Mouse (Mus musculus) cerebellum, adult 2 months (tissue): ENCODE data around the gene Wdsub1. TPM values are rescaled to one million over a fixed set of nuclear protein-coding genes. Genes with fewer than 3 reads are reported as not detected.

Experiments
- DNase-seq, 2 experiments: peaks; one replicate each; pipeline ENCODE4 v3.0.0; 2021
- H3K27ac ChIP-seq: fragments of 200-500 bp; 2 replicates; pipeline ENCODE4 v1.5.1; 2012; ENCODE audit warnings: low read length, control low read depth, inconsistent platforms; ENCODE audit not compliant: insufficient read depth
- H3K27me3 ChIP-seq: fragments of 200-500 bp; 2 replicates; pipeline ENCODE4 v1.6.1; 2012; ENCODE audit warnings: inconsistent platforms, mild to moderate bottlenecking, low read length, moderate library complexity; ENCODE audit not compliant: control insufficient read depth, insufficient read depth
- H3K4me1 ChIP-seq: fragments of 200-500 bp; 2 replicates; pipeline ENCODE4 v1.6.1; 2011; ENCODE audit warnings: low read length; ENCODE audit not compliant: control insufficient read depth, insufficient read depth
- H3K4me3 ChIP-seq: fragments of 200-500 bp; replicated peaks from 2 replicates; pipeline ENCODE3; 2011; ENCODE audit warnings: mild to moderate bottlenecking, low read depth, low read length, control low read depth; ENCODE audit not compliant: insufficient read depth
- CTCF ChIP-seq: fragments of 200-500 bp; IDR thresholded peaks from 2 replicates; pipeline ENCODE4 v1.5.1; 2011; ENCODE audit warnings: low read depth, mild to moderate bottlenecking, control low read depth, low read length, moderate library complexity, borderline replicate concordance; ENCODE audit not compliant: insufficient read depth
- POLR2A ChIP-seq: fragments of 200-500 bp; IDR thresholded peaks from 2 replicates; pipeline ENCODE4 v1.6.1; 2011; ENCODE audit warnings: low read length, control low read depth, borderline replicate concordance; ENCODE audit not compliant: insufficient read depth
- whole genome bisulfite sequencing: fragments of 180-500 bp; shearing (Covaris S2); methylation state at CpG from one replicate; pipeline ENCODE4 v1.1.7; 2018; 5-methylcytosine and 5-hydroxymethylcytosine counted together
- polyA plus RNA-seq: library from polyadenylated mRNA; depleted of rRNA; stranded (reverse); fragments of >200 nt; gene quantifications from 2 replicates; pipeline ENCODE4 v1.2.3, GENCODE M21; 2012

The Wdsub1 gene
- polyA plus RNA-seq, 1 experiment: 28.9 TPM

DNA sequence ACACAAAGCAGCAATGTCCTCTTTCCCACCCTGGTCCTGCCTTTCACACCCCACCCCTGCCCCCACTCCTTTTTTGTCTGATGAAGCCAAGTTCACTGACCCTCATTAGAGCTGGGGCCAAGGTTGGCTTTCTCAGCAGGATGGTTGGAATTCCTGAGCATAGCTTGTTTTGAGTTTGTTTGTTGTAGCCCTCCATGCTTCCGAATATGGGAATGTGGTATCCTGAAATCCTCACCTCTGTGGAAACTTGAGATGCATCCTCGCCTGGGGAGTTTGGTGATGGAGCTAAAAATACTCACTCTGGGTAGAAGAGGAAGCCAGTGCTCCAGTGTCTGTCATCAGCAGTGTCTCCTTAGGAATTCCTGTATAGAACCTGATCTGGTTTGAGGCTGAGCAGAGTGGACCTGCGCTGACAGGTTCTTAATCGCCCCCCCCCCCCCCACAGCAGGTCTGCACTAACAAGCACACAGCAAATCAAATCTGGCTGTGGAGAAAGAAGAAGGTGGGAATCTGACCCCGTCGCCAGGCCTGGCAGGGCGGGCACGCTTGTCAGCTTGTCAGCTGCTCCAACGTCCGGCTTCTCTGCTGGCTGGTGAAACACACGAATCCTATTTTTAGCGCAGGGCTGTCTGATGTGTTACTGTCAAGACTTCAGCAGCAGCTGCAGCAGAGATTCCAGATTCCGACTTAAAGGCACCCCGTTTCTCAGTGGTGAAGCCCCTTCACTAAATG, 53.4 kb downstream of the Wdsub1 start:
- no peaks in the 10 kb centered on the region for H3K27me3 ChIP-seq
- no peak overlapping the region for H3K4me3 ChIP-seq
- H3K4me1 ChIP-seq: peaks cover 41% of the 10 kb centered on the region
- WGBS: 14% methylated on average over 14 of the region's 14 CpGs
- DNase-seq: peak in 1 of 2 experiments; percentile 50
- no peak for TF ChIP-seq POLR2A
- no peak for TF ChIP-seq CTCF
- H3K27ac ChIP-seq: peak overlapping the region; percentile 28; the same call in 1 of the 2 replicates

DNA sequence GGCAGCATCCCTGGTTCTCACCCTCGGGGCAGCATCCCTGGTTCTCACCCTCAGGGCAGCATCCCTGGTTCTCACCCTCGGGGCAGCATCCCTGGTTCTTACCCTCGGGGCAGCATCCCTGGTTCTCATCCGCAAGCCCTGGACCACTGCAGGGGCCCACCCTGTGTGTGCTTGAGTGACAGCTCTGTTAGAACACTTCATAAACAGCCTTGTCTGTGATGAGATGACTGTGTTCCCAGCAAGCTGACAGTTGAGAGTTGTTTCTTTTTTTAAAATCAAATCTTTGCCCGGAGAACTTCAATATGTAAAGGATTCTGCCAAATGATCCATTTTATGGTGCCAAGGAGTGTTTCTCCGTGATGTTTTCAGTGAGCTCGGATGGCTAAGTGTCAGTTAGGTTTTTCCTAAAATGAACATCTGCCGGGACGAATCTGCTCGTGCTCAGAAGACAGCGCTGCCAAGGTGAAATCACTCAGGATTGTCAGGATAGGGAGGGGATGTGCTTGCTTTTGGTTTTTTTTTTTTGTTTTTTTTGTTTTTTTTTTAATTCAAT, 54.2 kb downstream of the Wdsub1 start:
- TF ChIP-seq POLR2A (no peak), CTCF (no peak)
- no peak overlapping the region for H3K27ac ChIP-seq
- whole genome bisulfite sequencing: 67% methylated on average over 11 of the region's 11 CpGs

DNA sequence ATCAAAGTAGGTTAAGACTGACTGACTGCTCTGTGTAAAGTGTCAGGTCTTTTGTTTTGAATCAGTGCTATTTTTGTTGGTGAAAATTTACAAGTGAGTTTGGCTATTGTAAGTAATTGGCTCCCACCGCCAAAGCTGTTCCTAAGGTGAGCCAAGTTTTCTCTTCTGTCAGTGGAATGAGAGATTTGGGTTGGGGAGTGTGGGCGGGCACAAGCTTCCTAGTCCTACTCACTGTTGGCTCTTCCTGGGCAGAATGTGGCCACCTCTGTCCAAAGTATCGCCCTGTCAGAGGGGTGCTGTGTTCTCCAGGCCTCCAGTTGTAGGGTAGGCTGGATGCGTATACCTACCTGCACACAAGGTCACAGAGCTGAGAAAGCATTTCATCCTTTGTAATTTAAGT, 57.0 kb downstream of the Wdsub1 start:
- TF ChIP-seq POLR2A (no peak), CTCF (no peak)
- H3K4me1 ChIP-seq: peaks cover 33% of the 10 kb centered on the region
- H3K4me3 ChIP-seq: no peak overlapping the region
- DNase-seq: no peak
- 53% methylated on average over 4 of the region's 4 CpGs for WGBS
- H3K27ac ChIP-seq: no peak overlapping the region
- H3K27me3 ChIP-seq: no peaks in the 10 kb centered on the region

More for the DNA sequence above, 54.2 kb downstream of the Wdsub1 start:
- Histone ChIP-seq H3K27me3 (no peaks in the 10 kb centered on the region), H3K4me1 (peaks cover 41% of the 10 kb centered on the region), H3K4me3 (no peak overlapping the region)
- DNase-seq: no peak

DNA sequence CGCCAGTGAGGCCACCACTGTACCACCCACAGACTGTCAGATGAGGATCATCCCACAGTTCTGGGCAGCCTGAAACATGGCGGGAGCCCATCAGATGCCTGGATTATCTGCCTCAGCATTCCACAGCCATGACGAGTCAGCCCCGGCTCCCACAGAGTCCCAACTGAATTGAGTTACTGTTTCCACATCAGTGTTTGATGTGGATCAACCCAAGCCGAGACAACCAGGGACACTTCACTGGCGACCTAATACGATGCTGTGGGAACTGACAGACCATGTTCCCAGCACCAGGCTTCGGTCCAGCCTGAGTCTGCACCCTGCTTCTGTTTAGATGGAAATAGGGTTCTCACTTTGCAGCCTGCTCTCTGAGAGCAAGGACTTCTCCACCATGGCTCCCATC, 58.1 kb downstream of the Wdsub1 start:
- no peaks in the 10 kb centered on the region for H3K27me3 ChIP-seq
- TF ChIP-seq CTCF (no peak), POLR2A (no peak)
- no peak overlapping the region for H3K27ac ChIP-seq
- no peak overlapping the region for H3K4me3 ChIP-seq
- DNase-seq: no peak
- H3K4me1 ChIP-seq: peaks cover 28% of the 10 kb centered on the region
- WGBS: 65% methylated on average over 8 of the region's 8 CpGs

DNA sequence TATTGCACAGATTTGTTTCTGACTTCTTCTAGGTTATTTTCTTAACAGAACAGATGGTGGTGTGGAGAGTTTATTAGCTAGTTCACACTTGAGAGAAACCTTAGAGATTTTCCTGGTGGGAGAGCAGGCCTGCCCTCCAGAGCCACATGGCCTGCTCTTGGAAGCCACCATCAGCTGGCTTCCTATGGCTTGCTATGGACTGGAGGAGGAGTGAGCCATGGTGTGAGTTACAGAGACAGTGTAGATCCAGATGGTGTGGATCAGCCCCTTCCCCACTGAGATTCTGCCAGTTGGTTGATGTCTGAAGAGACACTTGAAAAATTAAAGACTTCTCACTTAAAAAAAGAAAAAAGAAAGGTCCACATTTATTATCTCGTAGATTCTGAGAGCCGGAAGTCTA, 61.3 kb downstream of the Wdsub1 start:
- no peak for TF ChIP-seq POLR2A
- TF ChIP-seq CTCF: no peak
- DNase-seq: no peak
- no peaks in the 10 kb centered on the region for H3K27me3 ChIP-seq
- no peak overlapping the region for H3K27ac ChIP-seq
- 85% methylated on average over 2 of the region's 2 CpGs for WGBS
- peaks cover 15% of the 10 kb centered on the region for H3K4me1 ChIP-seq
- no peak overlapping the region for H3K4me3 ChIP-seq

DNA sequence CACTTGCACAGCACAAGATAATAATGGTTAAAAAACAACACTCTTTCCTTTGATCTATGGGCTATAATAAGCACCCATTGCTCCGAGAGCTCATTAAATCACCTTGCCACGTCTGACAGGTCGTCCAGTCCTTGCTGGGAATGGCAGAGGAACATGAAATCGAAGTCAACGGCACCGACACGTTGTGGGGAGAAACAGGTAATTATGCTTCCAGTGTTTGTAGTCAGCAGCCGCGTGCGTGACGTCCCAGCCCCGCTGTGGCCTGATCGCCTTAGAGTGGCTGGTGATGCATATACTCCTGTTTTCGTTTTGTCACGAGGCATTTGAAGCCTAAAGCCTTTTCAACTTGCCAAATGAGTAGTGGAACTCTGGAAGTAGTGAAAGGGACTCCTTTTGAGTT, 62.3 kb downstream of the Wdsub1 start:
- WGBS: 91% methylated on average over 15 of the region's 15 CpGs
- Histone ChIP-seq H3K4me1 (peaks cover 12% of the 10 kb centered on the region), H3K4me3 (no peak overlapping the region), H3K27ac (no peak overlapping the region), H3K27me3 (no peaks in the 10 kb centered on the region)
- no peak for TF ChIP-seq POLR2A
- TF ChIP-seq CTCF: no peak
- DNase-seq: no peak

DNA sequence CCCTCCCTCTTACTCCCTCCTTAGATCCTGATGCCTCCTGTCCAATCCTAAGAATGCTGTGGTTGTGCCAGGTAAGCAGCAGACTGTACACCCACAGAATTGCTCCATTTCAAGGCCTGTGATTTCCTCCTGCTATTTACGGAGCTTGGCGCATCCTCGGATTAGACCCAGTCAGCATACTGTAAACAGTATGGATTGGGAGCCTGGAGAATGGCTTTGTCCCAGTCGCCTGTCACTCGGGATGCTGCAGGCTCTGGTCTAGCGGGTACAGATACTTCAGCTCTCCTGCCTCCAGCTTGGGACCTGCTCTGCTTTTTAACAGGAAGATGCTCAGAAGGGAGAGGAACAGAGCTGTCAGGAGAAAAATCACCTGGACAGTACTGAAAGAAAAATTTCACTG, 63.0 kb downstream of the Wdsub1 start:
- WGBS: 43% methylated on average over 6 of the region's 6 CpGs
- no peak overlapping the region; the same call in 1 of the 2 replicates for H3K27ac ChIP-seq

DNA sequence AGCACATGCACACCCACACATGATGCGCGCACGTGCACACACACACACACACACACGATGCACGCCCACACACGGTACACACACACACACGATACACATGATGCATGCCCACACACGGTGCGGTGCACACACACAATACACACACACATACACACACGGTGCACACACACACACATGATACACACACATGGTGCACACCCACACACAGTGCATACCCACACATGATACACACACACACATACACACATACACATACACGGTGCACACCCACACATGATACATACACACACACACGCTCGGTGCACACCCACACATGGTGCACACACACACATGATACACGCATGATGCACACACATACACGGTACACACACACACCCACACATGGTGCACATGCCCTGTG, 63.7 kb downstream of the Wdsub1 start:
- Histone ChIP-seq H3K27ac (no peak overlapping the region), H3K4me1 (peaks cover 13% of the 10 kb centered on the region), H3K27me3 (no peaks in the 10 kb centered on the region), H3K4me3 (no peak overlapping the region)
- no peak for TF ChIP-seq POLR2A
- no peak for TF ChIP-seq CTCF
- WGBS: 96% methylated on average over 15 of the region's 15 CpGs
- DNase-seq: no peak

More for the DNA sequence above, 63.0 kb downstream of the Wdsub1 start:
- no peak overlapping the region for H3K4me3 ChIP-seq
- peaks cover 12% of the 10 kb centered on the region for H3K4me1 ChIP-seq
- no peak for DNase-seq
- H3K27me3 ChIP-seq: no peaks in the 10 kb centered on the region
- TF ChIP-seq CTCF: no peak
- TF ChIP-seq POLR2A: no peak
